9 mouse cellular contexts compared by ENCODE assay signal in genomic region chr1:39522519-39522918, GRCm38 (mm10). TPM values are rescaled to one million over a fixed set of nuclear protein-coding genes. Genes with fewer than 3 reads are reported as not detected.
DNase-seq lines count a peak whose midpoint lies in the region; ATAC-seq and TF ChIP-seq lines count a peak whose summit lies in the region.
"Had no signal": no experiment of that assay in that cellular context is flagged by ENCODE, and none has a peak within 500 bp of the region (broad histone marks: within the 10 kb centered on the region; RNA-seq: fewer than 3 reads in every experiment).

No protein-coding gene starts in this region.

- 28% methylated on average over 5 of the region's 5 CpGs for WGBS in forebrain, embryonic 13.5 days
- 26% methylated on average over 5 of the region's 5 CpGs for WGBS in forebrain, embryonic 12.5 days

- H3K4me2 ChIP-seq in forebrain, embryonic 13.5 days: no peak overlapping the region
- H3K4me2 ChIP-seq in forebrain, embryonic 12.5 days: no peak overlapping the region
- H3K4me2 ChIP-seq: neural tube, embryonic 12.5 days had no signal

- H3K4me3 ChIP-seq in forebrain, embryonic 13.5 days: no peak overlapping the region
- no peak overlapping the region for H3K4me3 ChIP-seq in forebrain, embryonic 12.5 days (replicated peaks)
- H3K4me3 ChIP-seq: neural tube, embryonic 12.5 days had no signal

- POLR2A ChIA-PET in Patski (lab: Charles Lee): no interaction called here

- 0 out of 2 replicates have a peak, but pooled peaks cover 3% of the 10 kb centered on the region for H3K9me3 ChIP-seq in forebrain, embryonic 13.5 days (replicated peaks)
- no peaks in the 10 kb centered on the region for H3K9me3 ChIP-seq in forebrain, embryonic 12.5 days

- ATAC-seq in forebrain, embryonic 13.5 days: 0 out of 2 replicates have a peak, but pooled peaks have one; percentile 13
- ATAC-seq in forebrain, embryonic 12.5 days (ENCODE audit: low FRiP score): no peak
- ATAC-seq in Patski: no peak

- intact Hi-C loops in left cerebral cortex, postnatal 25 days (cut with DNase I): loop anchor here (2.0 kb wide), 1 partner anchor 522 kb away; no protein-coding TSS in a partner anchor
- intact Hi-C loops in left cerebral cortex, postnatal 4 days (cut with DNase I): loop anchor here (2.0 to 5.0 kb wide), 2 partner anchors 130 to 522 kb away; no protein-coding TSS in a partner anchor

- no peaks in the 10 kb centered on the region for H3K4me1 ChIP-seq in forebrain, embryonic 13.5 days
- no peaks in the 10 kb centered on the region for H3K4me1 ChIP-seq in forebrain, embryonic 12.5 days
- H3K4me1 ChIP-seq: neural tube, embryonic 12.5 days had no signal

- CTCF ChIA-PET in Patski (lab: Charles Lee): interaction anchor here (0.6 to 2.4 kb wide), 9 partner anchors 14 to 521 kb away, joined by 3 to 9 read pairs (median 3); no protein-coding TSS in a partner anchor

- TF ChIP-seq CTCF in Patski (IDR thresholded peaks at IDR 0.05): peak; percentile 76

- H3K27ac ChIP-seq in forebrain, embryonic 13.5 days: no peak overlapping the region
- H3K27ac ChIP-seq in forebrain, embryonic 12.5 days: no peak overlapping the region
- H3K27ac ChIP-seq: neural tube, embryonic 12.5 days had no signal

- peak; percentile 35 to 52 for DNase-seq in left cerebral cortex, postnatal 25 days (ENCODE audit: low spot score in 2 of 2)
- no peak for DNase-seq in left cerebral cortex, postnatal 4 days
- no peak for DNase-seq in Patski (ENCODE audit: low read depth, low spot score)
- peak; percentile 43 for DNase-seq in forelimb bud, embryonic 11.5 days (ENCODE audit: low read depth, low spot score)
- DNase-seq in mesoderm, embryonic 11.5 days (ENCODE audit: low read depth, low spot score): peak; percentile 40
- no peak for DNase-seq in adrenal gland, postnatal 25 days

- in situ Hi-C loops in Patski (cut with MboI; ENCODE audit: low pct_unique_long_range_greater_than_20kb): no loop called here

- no peak overlapping the region for H3K9ac ChIP-seq in forebrain, embryonic 13.5 days
- no peak overlapping the region for H3K9ac ChIP-seq in forebrain, embryonic 12.5 days
- H3K9ac ChIP-seq: neural tube, embryonic 12.5 days had no signal

- no peaks in the 10 kb centered on the region for H3K27me3 ChIP-seq in forebrain, embryonic 13.5 days
- no peaks in the 10 kb centered on the region for H3K27me3 ChIP-seq in forebrain, embryonic 12.5 days
- H3K27me3 ChIP-seq in Patski: no peaks in the 10 kb centered on the region
- H3K27me3 ChIP-seq: neural tube, embryonic 12.5 days had no signal

- H3K36me3 ChIP-seq in forebrain, embryonic 13.5 days (ENCODE audit: poor library complexity, severe bottlenecking): no peaks in the 10 kb centered on the region
- no peaks in the 10 kb centered on the region for H3K36me3 ChIP-seq in forebrain, embryonic 12.5 days (replicated peaks)
- H3K36me3 ChIP-seq: neural tube, embryonic 12.5 days had no signal

RNA-seq across cellular contexts. Expression of gene Cnot11, which starts 12.3 kb away (rescaled TPM):
- polyA plus RNA-seq in forebrain, embryonic 13.5 days (2015; fragmentation: Nextera tagmentation; extraction: Ambion mirVana): 15.9 and 17.2 TPM in 2 replicates
- polyA plus RNA-seq in forebrain, embryonic 12.5 days (2016; fragmentation: Nextera tagmentation; extraction: Ambion mirVana): 23.1 and 24.1 TPM in 2 replicates
- 10 to 100 TPM; 24.4 to 24.6 TPM for total RNA-seq in left cerebral cortex, postnatal 25 days (2021)
- 10 to 100 TPM; 21.6 to 23.6 TPM for total RNA-seq in left cerebral cortex, postnatal 4 days (2021)
- 29.1 TPM for polyA plus RNA-seq in Patski (2021)
- 21.2 and 21.9 TPM in 2 replicates for total RNA-seq in adrenal gland, postnatal 25 days (2021)

RNA-seq across cellular contexts. Expression of gene Tbc1d8, which starts 44.0 kb away (rescaled TPM):
- polyA plus RNA-seq in forebrain, embryonic 13.5 days (2015; fragmentation: Nextera tagmentation; extraction: Ambion mirVana): 6.1 and 6.9 TPM in 2 replicates
- polyA plus RNA-seq in forebrain, embryonic 12.5 days (2016; fragmentation: Nextera tagmentation; extraction: Ambion mirVana): 7.2 TPM in 2 replicates
- 10 to 100 TPM; 14.2 to 23.3 TPM for total RNA-seq in left cerebral cortex, postnatal 25 days (2021)
- 10 to 100 TPM; 21.0 to 21.1 TPM for total RNA-seq in left cerebral cortex, postnatal 4 days (2021)
- 3.0 TPM for polyA plus RNA-seq in Patski (2021)
- 16.7 and 18.7 TPM in 2 replicates for total RNA-seq in adrenal gland, postnatal 25 days (2021)

RNA-seq across cellular contexts. Expression of gene Rnf149, which starts 54.7 kb away (rescaled TPM):
- 20.0 and 20.7 TPM in 2 replicates for polyA plus RNA-seq in forebrain, embryonic 13.5 days (2015; fragmentation: Nextera tagmentation; extraction: Ambion mirVana)
- 24.7 and 30.5 TPM in 2 replicates for polyA plus RNA-seq in forebrain, embryonic 12.5 days (2016; fragmentation: Nextera tagmentation; extraction: Ambion mirVana)
- total RNA-seq in left cerebral cortex, postnatal 25 days (2021): 10 to 100 TPM; 28.3 to 28.5 TPM
- 10 to 100 TPM; 21.1 to 23.4 TPM for total RNA-seq in left cerebral cortex, postnatal 4 days (2021)
- polyA plus RNA-seq in Patski (2021): 77.9 TPM
- total RNA-seq in adrenal gland, postnatal 25 days (2021): 38.9 and 55.6 TPM in 2 replicates

Comparison
In these comparisons a context has a peak if more than half of its experiments do, and no peak if none do; other contexts are left out.
1. DNase-seq: peak in left cerebral cortex, postnatal 25 days (2 of 2), forelimb bud, embryonic 11.5 days (single experiment) and mesoderm, embryonic 11.5 days (single experiment); none in left cerebral cortex, postnatal 4 days (single experiment), Patski (single experiment) and adrenal gland, postnatal 25 days (single experiment).